Mouse (Mus musculus): ENCODE data around the gene Hyal3. TPM values are rescaled to one million over a fixed set of nuclear protein-coding genes. Genes with fewer than 3 reads are reported as not detected.
A peak's percentile ranks its signal among the peaks of the same experiment; 100 is the strongest.

The Hyal3 gene
- polyA plus RNA-seq, 2 experiments, result 1.2 to 1.4 TPM

DNA sequence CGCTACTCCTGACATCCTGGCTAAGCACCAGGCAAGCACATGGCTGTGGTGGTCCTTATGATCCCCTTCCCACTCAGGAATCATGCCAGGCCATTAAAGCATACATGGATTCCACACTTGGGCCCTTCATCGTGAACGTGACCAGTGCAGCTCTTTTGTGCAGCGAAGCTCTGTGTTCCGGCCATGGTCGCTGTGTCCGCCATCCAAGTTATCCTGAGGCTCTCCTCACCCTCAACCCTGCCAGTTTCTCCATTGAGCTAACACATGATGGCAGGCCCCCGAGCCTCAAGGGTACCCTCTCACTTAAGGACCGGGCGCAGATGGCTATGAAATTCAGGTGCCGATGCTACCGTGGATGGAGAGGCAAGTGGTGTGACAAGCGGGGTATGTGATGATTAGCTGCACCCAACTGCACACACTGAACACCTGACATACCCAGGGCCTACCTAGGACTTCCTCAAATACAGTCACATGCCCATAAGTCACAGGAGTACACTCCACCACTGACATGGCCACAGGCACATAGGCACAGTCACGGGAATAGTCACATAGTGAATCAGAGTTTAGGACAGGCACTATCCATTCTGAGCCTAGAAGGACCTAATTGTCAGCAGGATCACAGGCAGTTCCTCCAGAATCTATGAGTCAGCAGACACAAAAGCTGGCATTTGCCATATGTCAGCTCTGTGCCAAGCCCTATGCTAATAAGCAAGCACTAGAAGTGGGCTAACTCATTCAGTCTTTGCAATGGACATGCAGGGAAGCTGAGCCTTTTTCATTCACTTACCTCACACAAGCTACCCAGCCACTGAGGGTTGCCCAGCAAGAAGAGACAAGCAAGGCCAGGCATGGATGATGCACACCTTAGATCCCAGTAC lies 1.4 kb upstream of the Hyal3 start:
- Histone ChIP-seq H3K9me3 (ENCODE audit: control insufficient read depth, low read length) (no peaks in the 10 kb centered on the region), H3K36me3 (ENCODE audit: control insufficient read depth, insufficient read depth, low read length) (peaks cover 18% of the 10 kb centered on the region), H3K9ac (ENCODE audit: low read depth, low read length, severe bottlenecking) (no peak overlapping the region), H3K27ac (replicated peaks; ENCODE audit: low read depth, low read length) (no peak overlapping the region), H3K4me3 (replicated peaks; ENCODE audit: low read length) (no peak overlapping the region), H3K27me3 (ENCODE audit: control insufficient read depth, insufficient read depth, low read length) (no peaks in the 10 kb centered on the region), H3K4me2 (replicated peaks; ENCODE audit: low read depth, low read length, severe bottlenecking) (peak overlapping the region; percentile 83; the same call in 1 of the 2 replicates), H3K4me1 (ENCODE audit: control insufficient read depth, insufficient read depth, low read length) (peaks cover 30% of the 10 kb centered on the region)
- 94% methylated on average over 14 of the region's 14 CpGs for WGBS
- DNase-seq (ENCODE audit: low spot score), result no peak
- ATAC-seq (ENCODE audit: low FRiP score, low read depth), result no peak
- no peak for TF ChIP-seq POLR2A (IDR thresholded peaks at IDR 0.05; ENCODE audit: borderline replicate concordance, extremely low read depth, insufficient read depth, insufficient read length)

DNA sequence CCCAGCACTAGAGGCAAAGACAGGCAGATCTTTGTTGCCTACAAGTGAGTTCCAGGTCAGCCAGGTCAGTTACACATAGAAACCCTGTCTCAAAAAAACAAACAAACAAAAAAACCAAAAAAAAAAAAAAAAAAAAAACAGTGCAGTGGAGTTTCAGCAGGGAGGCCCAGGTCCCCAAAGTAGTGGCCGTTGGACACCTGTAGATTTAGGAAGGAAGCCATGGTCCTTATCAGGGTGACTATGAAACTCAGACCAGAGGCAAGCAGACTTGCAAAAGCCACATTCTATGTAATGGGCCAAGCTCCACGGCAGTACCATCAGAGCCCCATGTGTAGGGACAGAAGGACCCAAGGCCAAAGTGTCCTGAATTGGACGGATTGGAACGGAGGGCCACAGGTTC lies 966 bp downstream of the Hyal3 start:
- no peak for TF ChIP-seq POLR2A (IDR thresholded peaks at IDR 0.05; ENCODE audit: borderline replicate concordance, extremely low read depth, insufficient read depth, insufficient read length)

GRCm38 (mm10) chr9:107582509-107583062 lies 2.0 kb downstream of the Hyal3 start:
- H3K27me3 ChIP-seq (ENCODE audit: control insufficient read depth, insufficient read depth, low read length), result no peaks in the 10 kb centered on the region
- H3K27ac ChIP-seq (replicated peaks; ENCODE audit: low read depth, low read length), result no peak overlapping the region
- H3K9ac ChIP-seq (ENCODE audit: low read depth, low read length, severe bottlenecking), result no peak overlapping the region
- no peak overlapping the region for H3K4me3 ChIP-seq (replicated peaks; ENCODE audit: low read length)
- no peak overlapping the region for H3K4me2 ChIP-seq (replicated peaks; ENCODE audit: low read depth, low read length, severe bottlenecking)
- DNase-seq (ENCODE audit: low spot score) (no peak), ATAC-seq (ENCODE audit: low FRiP score, low read depth) (no peak)
- peaks cover 13% of the 10 kb centered on the region for H3K36me3 ChIP-seq (ENCODE audit: control insufficient read depth, insufficient read depth, low read length)
- no peak for TF ChIP-seq POLR2A (IDR thresholded peaks at IDR 0.05; ENCODE audit: borderline replicate concordance, extremely low read depth, insufficient read depth, insufficient read length)
- H3K9me3 ChIP-seq (ENCODE audit: control insufficient read depth, low read length), result no peaks in the 10 kb centered on the region
- WGBS, result 89% methylated on average over 7 of the region's 7 CpGs
- H3K4me1 ChIP-seq (ENCODE audit: control insufficient read depth, insufficient read depth, low read length), result peaks cover 13% of the 10 kb centered on the region

More for the DNA sequence above, 966 bp downstream of the Hyal3 start:
- no peaks in the 10 kb centered on the region for H3K27me3 ChIP-seq (ENCODE audit: control insufficient read depth, insufficient read depth, low read length)
- H3K4me1 ChIP-seq (ENCODE audit: control insufficient read depth, insufficient read depth, low read length), result peaks cover 23% of the 10 kb centered on the region
- H3K9me3 ChIP-seq (ENCODE audit: control insufficient read depth, low read length), result no peaks in the 10 kb centered on the region
- DNase-seq (ENCODE audit: low spot score) (no peak), ATAC-seq (ENCODE audit: low FRiP score, low read depth) (no peak)
- H3K4me2 ChIP-seq (replicated peaks; ENCODE audit: low read depth, low read length, severe bottlenecking), result peak overlapping the region; percentile 83
- WGBS, result 76% methylated on average over 4 of the region's 4 CpGs
- H3K9ac ChIP-seq (ENCODE audit: low read depth, low read length, severe bottlenecking), result peak overlapping the region; percentile 77
- H3K36me3 ChIP-seq (ENCODE audit: control insufficient read depth, insufficient read depth, low read length), result peaks cover 13% of the 10 kb centered on the region
- peak overlapping the region; percentile 57 for H3K4me3 ChIP-seq (replicated peaks; ENCODE audit: low read length)
- H3K27ac ChIP-seq (replicated peaks; ENCODE audit: low read depth, low read length), result peak overlapping the region; percentile 91; the same call in 1 of the 2 replicates

GRCm38 (mm10) chr9:107583174-107583573 lies 2.6 kb downstream of the Hyal3 start:
- H3K36me3 ChIP-seq (ENCODE audit: control insufficient read depth, insufficient read depth, low read length), result peaks cover 13% of the 10 kb centered on the region
- DNase-seq (ENCODE audit: low spot score), result no peak

DNA sequence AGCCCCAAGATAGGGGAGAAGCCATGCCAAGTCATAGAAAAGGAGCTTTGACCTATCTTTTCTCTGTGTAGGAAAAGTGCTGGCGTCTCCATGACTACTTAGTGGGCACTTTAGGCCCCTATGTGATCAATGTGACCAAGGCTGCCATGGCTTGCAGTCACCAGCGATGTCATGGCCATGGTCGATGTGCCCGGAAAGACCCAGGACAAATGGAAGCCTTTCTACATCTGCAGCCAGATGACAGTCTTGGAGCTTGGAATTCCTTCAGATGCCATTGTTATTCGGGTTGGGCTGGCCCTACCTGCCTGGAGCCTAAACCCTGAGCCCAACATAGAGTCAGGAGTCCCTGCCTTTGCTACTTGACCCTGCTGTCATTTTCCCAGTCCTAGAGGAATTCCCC lies 5.9 kb downstream of the Hyal3 start:
- peaks cover 27% of the 10 kb centered on the region for H3K36me3 ChIP-seq (ENCODE audit: control insufficient read depth, insufficient read depth, low read length)
- no peak overlapping the region for H3K4me3 ChIP-seq (replicated peaks; ENCODE audit: low read length)
- 93% methylated on average over 5 of the region's 5 CpGs for WGBS
- no peaks in the 10 kb centered on the region for H3K27me3 ChIP-seq (ENCODE audit: control insufficient read depth, insufficient read depth, low read length)
- ATAC-seq (ENCODE audit: low FRiP score, low read depth) (no peak), DNase-seq (ENCODE audit: low spot score) (no peak)
- no peaks in the 10 kb centered on the region for H3K9me3 ChIP-seq (ENCODE audit: control insufficient read depth, low read length)
- no peak for TF ChIP-seq POLR2A (IDR thresholded peaks at IDR 0.05; ENCODE audit: borderline replicate concordance, extremely low read depth, insufficient read depth, insufficient read length)
- H3K9ac ChIP-seq (ENCODE audit: low read depth, low read length, severe bottlenecking), result no peak overlapping the region
- H3K4me2 ChIP-seq (replicated peaks; ENCODE audit: low read depth, low read length, severe bottlenecking), result no peak overlapping the region
- H3K27ac ChIP-seq (replicated peaks; ENCODE audit: low read depth, low read length), result no peak overlapping the region
- peaks cover 12% of the 10 kb centered on the region for H3K4me1 ChIP-seq (ENCODE audit: control insufficient read depth, insufficient read depth, low read length)

More at GRCm38 (mm10) chr9:107583174-107583573, 2.6 kb downstream of the Hyal3 start:
- no peak overlapping the region for H3K4me3 ChIP-seq (replicated peaks; ENCODE audit: low read length)
- no peak for TF ChIP-seq POLR2A (IDR thresholded peaks at IDR 0.05; ENCODE audit: borderline replicate concordance, extremely low read depth, insufficient read depth, insufficient read length)
- H3K4me1 ChIP-seq (ENCODE audit: control insufficient read depth, insufficient read depth, low read length), result peaks cover 14% of the 10 kb centered on the region
- 93% methylated on average over 14 of the region's 14 CpGs for WGBS
- no peak for ATAC-seq (ENCODE audit: low FRiP score, low read depth)
- no peak overlapping the region for H3K27ac ChIP-seq (replicated peaks; ENCODE audit: low read depth, low read length)
- no peak overlapping the region for H3K9ac ChIP-seq (ENCODE audit: low read depth, low read length, severe bottlenecking)
- H3K9me3 ChIP-seq (ENCODE audit: control insufficient read depth, low read length), result no peaks in the 10 kb centered on the region
- no peak overlapping the region for H3K4me2 ChIP-seq (replicated peaks; ENCODE audit: low read depth, low read length, severe bottlenecking)
- H3K27me3 ChIP-seq (ENCODE audit: control insufficient read depth, insufficient read depth, low read length), result no peaks in the 10 kb centered on the region

All from limb, embryonic 14.5 days (tissue).